Mouse (Mus musculus): Measurements from ENCODE around the gene Prx.

The Prx gene

GRCm38 (mm10) chr7:27560291-27560887 lies 61.3 kb downstream of the Prx start:
- DNase-seq (ENCODE audit: low spot score): no peak

- no peak for DNase-seq (ENCODE audit: low spot score)
Measured at GRCm38 (mm10) chr7:27560978-27561377, 61.9 kb downstream of the Prx start.
